Mouse (Mus musculus): ENCODE results near the gene 1700001C19Rik. TPM values are rescaled to one million over a fixed set of nuclear protein-coding genes. Genes with fewer than 3 reads are reported as not detected.

Gene 1700001C19Rik
- total RNA-seq, 2 experiments from 2014 or later = not detected

DNA sequence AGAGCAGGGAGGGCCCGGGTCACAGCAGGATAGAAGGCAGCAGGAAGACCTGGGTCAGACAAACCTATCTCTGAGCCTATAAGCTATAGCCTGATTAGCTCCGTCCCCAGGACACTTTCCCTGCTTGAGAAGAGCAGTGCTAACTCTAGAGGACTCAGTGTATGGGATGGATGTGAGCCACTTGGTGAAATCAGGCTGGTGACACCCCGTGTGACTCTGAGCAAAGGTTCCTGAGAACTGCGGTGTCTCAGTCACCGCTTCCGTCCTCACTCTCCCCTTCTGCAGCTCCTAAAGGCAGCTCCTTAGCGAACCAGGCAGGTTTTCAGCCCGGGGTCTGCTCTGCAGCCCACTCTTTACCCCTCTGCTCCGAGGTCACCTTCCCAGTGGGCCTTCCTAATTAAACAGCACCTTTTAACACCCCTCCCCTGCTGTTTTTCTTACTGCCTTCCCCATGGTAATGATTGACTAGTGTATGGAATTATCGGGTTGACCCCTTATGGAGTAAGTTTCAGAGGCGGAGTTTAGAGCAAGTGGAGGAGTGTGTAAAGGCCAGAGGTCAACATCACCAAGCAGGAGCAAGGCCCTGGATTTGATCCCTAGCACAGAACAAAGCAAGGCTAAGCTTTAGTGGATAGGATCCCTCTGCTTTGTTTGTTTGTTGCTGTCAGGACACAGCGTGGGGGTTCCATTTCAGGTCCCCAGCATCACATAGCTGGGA lies 27.2 kb upstream of the 1700001C19Rik start:
- no peak for DNase-seq (ENCODE audit: low spot score)
- intact Hi-C loops (cut with DNase I) = no loop called here

DNA sequence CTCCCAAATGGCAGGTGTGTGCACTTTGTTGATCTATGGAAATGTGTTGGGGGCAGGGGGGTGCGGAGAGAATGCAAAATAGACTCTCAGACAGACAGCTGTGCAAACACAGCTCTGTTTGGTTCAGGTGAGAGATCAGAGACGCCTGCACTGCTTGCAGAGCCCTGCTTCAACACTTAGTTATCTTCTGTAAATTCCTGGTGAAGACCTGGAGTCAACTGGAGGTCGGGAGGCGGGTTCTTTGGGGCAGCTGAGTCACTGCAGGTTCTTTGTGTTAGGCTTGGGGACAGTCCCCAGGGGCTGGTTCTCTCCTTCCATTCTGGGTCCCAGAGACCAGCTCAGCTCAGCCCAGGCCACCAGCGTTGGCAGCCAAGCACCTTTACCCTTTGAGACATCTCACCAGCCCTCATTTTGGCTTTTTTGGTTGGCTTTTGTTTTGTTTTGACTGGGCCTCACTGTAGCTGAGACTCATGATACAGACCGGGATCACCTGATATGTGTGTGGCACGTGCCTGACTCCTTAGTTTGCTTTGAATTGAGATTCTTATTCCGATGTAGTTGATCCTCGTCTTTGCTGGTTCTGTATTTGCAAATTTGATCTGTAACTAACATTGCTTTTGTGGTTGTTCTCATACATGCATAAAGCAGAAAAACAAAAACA lies 25.7 kb upstream of the 1700001C19Rik start:
- intact Hi-C loops (cut with DNase I) = no loop called here
- no peak for DNase-seq (ENCODE audit: low spot score)

DNA sequence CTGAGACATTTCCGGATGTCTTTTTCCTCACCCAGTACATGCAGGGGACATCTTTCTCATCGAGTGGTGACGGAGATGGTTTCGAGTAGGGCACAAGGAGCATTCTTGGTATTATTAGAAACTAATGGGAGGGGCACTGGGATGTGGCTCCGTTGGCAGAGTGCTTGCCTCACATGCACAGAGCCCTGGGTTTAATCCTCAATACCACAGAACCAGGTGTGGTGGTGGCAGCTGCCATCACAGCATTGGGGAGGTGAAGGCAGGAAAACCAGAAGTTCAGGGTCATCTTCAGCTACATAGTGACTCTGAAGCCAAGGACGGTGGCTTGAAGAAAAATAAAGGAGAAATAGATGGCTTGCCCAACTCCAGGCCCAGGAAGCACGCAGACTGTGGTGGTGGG lies 25.0 kb upstream of the 1700001C19Rik start:
- DNase-seq (ENCODE audit: low spot score) = no peak
- intact Hi-C loops (cut with DNase I) = no loop called here

DNA sequence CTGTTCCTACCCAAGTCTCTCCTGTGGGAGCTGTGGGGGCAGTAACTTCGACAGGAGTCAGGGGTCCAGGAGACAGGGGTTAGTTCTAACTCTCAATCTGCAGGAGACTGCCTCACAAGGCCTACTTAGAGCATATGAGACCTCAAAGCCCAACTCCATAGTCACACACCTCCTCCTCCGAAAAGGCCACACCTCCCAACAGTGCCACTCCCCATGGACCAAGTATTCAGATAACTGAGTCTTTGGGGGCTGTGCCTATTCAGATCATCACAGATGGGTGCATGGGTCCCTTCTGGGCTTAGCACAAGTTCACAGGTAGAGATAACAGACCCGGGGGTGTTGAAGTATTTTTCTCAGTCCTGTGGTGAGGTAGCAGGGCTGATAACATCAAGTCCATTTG lies 24.5 kb upstream of the 1700001C19Rik start:
- no peak for DNase-seq (ENCODE audit: low spot score)
- intact Hi-C loops (cut with DNase I) = no loop called here

DNA sequence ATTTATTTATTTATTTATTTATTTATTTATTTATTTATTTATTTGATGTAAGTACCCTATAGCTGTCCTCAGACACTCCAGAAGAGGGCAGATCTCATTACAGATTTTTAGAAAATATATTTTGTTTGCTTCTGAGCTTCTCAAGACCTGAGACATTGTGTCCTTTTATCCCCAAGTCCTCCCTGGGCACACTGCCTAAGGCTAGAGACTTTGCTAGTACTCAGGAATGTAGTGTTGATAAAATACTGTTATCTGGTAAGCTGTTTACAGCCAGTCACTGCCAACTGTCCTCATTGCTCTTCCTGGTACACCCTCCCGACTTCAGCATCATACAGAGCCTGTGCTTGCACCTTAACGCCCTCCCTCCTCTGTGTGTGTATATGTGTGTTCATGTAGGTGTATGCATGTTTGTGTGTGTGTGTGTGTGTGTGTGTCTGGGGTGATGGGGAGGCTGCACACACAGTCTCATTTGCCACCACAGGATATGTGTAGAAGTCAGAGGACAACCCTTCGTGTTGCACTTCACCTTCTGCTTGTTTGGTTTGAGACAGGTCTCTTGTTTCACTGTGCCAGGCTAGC lies 22.3 kb upstream of the 1700001C19Rik start:
- intact Hi-C loops (cut with DNase I) = no loop called here
- DNase-seq (ENCODE audit: low spot score) = no peak

DNA sequence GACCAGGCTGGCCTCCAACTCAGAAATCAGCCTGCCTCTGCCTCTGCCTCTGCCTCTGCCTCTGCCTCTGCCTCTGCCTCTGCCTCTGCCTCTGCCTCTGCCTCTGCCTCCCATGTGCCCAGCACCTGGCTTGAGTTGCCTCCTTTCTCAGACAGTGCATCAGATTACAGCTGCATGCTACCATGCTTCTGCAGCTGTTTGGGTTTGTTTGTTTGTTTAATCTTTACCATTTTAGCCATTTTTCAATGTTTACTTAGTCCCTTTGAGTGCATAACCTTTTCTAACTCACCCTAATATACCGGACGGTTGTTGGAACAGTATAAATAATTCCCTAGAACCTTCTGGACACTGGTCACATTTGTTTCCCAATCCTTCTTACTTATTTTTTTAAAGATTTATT lies 21.8 kb upstream of the 1700001C19Rik start:
- intact Hi-C loops (cut with DNase I) = no loop called here
- no peak for DNase-seq (ENCODE audit: low spot score)

DNA sequence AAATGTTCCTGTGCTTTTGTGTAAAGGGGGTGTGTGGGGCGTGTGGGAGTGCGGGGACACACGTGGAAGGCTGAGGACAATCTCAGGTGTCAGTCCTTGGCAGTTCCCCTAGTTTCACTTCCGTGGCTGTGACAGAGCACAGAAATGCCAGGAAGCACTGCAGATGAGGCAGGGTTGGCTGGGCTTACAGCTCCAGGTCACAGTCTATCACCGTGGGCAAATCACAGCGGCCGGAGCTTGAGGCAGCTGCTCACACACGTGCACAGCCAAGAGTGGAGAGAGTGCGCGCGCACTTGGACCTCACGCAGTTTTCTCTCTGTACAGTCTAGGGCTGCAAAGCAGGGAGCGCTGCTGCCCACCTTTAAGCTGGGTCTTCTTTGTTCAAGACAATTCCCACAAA lies 21.1 kb upstream of the 1700001C19Rik start:
- intact Hi-C loops (cut with DNase I) = no loop called here
- DNase-seq (ENCODE audit: low spot score) = no peak

DNA sequence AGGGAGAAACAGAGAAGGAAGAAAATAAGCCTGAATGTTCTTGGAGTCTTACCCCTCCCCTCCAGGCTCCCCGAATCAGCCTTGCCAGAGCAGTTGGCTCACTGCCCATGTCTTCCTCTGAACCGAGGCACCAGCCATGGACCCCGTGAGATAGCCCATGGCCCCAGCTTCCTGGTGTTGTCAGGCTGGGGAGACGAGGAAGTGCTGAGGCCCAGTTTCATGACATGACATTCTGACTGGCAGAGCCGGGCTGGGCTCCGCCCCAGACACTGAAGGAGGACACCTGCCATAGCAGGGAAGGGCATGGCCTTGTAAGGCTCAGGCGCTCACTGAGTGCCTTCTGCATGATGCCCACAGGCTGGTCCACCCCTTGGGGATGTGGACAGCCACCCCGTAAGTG lies 17.5 kb upstream of the 1700001C19Rik start:
- intact Hi-C loops (cut with DNase I) = no loop called here
- no peak for DNase-seq (ENCODE audit: low spot score)

DNA sequence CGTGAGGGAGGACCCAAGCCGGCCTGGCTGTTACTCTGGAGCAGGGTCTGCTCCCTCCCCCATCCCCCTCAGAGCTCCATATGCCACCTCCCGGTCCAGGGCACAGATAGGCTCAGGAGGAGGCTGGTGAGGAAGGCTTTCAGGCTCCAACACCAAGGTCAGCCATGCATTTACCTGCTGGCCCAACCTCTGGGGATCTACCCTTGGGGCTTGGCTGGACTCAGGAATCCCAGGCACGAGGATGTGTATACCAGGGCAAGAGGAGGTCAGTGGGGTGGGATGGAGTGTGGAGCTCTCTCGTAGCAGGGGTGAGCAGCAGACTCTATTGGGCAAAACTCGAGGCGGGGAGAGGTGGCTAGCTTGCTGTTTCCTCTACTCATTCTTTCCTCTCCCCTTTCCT lies 15.7 kb upstream of the 1700001C19Rik start:
- intact Hi-C loops (cut with DNase I) = no loop called here
- no peak for DNase-seq (ENCODE audit: low spot score)

DNA sequence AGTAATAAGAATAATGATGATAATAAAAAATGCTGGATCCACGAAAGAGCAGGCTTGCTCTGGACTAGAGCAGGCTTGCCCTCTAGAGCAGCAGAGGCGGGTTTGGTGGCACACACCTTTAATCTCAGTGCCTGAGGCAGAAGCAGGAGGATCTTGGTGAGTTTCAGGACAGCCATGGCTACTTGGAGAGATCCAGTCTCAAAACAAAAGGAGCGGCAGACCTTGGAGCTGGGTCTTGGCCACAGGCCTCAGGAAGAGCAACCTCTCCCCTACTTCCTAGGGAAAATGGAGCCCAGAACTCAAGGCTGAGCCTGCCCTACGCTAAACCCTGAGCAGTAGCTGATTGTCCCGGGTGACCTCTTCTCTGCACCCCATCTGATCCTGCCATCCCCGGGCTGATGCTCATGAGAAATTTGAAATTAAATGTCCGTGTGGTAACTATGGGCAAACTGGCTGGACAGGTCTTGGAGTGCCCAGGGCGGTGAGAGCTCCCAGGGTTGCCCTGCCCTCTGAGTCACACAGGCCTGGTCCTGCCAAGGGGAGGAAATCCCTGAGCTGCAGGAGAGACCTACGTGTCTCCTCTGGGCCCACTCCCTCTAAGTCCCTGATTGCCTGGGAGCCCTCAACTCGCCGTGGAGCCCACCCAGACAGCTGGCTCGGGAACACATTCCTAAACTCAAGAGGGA lies 13.8 kb upstream of the 1700001C19Rik start:
- intact Hi-C loops (cut with DNase I) = no loop called here
- no peak for DNase-seq (ENCODE audit: low spot score)

DNA sequence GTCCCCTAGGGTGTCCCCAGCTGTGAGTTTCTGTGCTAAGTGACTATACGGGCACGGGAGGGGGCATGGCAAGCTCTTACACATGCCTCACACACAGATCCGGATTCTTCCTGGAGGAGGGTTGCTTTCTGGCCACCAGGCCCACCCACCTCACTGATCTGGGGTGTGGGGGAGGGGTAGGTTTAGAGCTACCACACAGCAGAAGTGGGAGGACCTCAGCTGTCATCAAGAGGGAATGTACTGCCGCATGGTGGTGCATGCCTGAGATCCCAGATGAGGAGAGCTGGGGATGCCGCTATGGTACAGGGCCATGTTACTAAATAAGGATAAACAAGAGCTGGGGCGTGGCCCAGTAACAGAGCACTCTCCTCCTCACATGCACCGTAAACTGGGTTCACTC lies 13.1 kb upstream of the 1700001C19Rik start:
- DNase-seq (ENCODE audit: low spot score) = no peak
- intact Hi-C loops (cut with DNase I) = no loop called here

DNA sequence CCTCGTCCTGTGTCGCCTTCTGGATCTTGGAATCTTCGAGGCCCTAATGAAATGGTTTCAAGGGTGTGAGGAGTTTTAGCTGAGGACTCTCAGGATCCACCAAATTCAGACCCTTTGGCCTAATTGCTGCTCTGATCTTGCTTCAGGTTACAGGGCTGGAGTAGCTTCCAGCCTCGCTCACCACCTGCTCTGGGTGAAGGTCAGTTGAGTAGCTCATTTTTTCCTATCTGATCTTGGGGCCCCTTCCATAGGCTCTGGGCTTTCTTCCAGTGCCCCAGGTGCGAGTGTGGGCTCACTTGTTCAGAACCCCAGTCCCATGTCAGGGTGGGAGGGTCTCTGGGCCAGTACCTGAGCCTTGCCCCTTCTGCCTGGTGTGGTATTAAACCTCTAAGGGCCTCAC lies 12.3 kb upstream of the 1700001C19Rik start:
- intact Hi-C loops (cut with DNase I) = no loop called here
- DNase-seq (ENCODE audit: low spot score) = no peak

DNA sequence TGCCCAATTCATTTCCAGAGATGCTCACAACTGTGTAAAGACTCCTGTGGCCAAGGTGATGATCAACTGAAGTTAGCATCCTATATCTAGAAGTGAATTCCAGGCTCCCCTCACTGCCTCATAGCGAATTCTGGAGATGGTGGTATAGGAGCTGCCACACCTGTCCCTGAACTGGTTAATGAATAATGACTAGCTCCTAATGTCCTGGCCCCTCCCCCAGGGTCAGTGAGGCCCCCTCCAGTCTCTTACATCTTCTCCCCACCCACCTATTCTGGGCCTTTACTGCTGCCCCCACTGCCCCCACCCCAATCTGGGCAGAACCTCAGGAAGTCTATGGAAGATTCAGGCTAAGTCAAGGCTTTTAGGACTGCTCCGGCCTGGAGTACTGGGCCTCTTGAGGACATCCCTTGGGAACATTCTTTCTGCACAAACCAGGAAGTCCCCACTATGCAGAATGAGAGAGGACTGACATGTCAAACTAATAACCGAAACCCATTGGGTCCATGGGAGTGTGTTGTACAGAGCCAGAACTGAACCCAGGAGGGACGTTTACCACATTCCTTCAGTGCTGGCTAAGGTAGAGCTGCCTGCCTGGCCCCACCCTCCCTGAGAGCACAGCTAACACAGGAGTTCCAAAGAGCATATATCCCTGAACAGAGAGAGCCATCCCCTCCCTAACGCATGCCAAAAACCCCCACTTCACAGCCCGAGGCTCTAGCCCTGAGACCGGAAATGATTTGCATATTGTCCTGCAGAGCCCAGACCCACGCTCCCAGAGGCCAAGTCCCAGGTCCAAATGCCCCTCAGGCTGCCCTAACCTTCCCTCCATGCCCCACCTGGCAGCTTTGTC lies 11.6 kb upstream of the 1700001C19Rik start:
- intact Hi-C loops (cut with DNase I) = no loop called here
- DNase-seq (ENCODE audit: low spot score) = no peak

DNA sequence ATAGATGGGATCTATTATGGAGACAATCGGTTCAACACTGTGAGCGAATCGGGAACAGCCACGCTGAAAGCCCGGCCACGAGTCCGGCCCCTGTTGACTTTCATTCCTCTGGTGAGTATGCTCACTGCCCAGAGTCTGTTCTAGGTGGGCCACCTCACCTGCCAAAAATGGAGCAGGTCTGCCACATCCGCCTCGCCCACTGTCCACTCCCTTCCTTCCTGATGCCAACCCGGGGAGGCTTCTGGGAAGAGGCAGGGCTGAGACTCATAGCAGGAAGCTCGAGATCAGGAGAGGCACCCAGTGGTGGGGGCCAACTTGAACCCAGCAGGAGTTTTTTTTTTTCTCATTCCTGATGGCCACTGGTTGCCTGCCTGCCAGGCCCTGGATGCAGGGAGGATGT lies 9.4 kb upstream of the 1700001C19Rik start:
- DNase-seq (ENCODE audit: low spot score) = no peak
- intact Hi-C loops (cut with DNase I) = no loop called here

DNA sequence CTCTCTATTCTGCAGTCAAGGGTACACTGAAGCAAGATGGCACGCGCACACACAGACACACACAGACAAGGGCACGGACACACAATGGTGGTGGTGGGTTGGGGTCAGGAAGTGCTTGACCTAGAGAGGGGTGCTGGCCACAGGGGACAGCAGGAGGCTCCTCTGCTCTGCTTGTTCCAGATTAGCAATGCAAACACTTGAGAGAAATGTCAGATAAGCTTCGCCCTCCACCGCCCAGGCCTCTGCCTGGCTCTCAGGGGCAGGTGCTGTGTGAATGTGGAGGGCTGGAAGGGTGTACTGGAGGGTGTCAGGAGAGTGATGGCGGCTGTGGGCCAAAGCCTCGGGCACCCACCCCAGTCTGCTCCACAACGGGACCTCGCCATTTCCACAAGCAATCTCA lies 8.8 kb upstream of the 1700001C19Rik start:
- intact Hi-C loops (cut with DNase I) = no loop called here
- no peak for DNase-seq (ENCODE audit: low spot score)

DNA sequence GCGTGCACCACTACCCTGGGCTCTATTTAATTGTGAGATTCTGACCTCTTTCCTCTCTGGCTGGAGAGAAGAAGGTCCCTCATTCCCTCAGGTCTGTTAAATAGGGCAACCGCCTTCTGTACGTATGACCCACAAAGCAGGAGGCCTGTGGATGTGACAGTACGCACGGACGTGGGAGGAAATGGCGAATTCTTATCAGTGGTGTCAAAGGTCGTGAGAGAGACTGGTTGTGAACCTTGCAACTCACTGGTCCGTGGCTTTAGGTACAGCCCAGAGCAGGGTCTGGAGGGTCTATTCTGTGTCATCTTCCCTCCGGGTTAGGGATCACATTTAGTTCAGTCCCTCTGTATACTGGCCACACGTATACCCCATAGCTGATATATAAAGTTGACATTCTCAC lies 8.3 kb upstream of the 1700001C19Rik start:
- no peak for DNase-seq (ENCODE audit: low spot score)
- intact Hi-C loops (cut with DNase I) = no loop called here

DNA sequence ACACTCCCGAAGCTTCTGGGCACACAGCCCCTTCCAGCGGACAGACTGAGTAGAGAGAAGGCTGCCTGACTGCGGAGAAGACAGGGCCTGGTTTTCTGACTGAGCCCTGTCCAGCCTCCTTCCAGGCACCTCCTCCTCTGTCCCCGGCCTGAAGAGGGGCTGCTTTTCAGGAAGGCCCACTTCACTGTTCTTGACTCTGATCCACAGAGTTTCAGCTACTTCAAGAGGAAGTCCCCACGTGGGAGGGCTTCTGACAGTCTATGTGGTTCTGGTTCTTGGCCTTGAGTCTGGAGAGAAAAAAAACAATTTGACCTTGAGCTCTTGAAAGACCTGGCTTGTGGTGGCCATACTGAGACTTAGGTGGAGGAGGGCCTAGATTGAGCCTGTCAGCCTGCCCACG lies 6.9 kb upstream of the 1700001C19Rik start:
- intact Hi-C loops (cut with DNase I) = no loop called here
- no peak for DNase-seq (ENCODE audit: low spot score)

DNA sequence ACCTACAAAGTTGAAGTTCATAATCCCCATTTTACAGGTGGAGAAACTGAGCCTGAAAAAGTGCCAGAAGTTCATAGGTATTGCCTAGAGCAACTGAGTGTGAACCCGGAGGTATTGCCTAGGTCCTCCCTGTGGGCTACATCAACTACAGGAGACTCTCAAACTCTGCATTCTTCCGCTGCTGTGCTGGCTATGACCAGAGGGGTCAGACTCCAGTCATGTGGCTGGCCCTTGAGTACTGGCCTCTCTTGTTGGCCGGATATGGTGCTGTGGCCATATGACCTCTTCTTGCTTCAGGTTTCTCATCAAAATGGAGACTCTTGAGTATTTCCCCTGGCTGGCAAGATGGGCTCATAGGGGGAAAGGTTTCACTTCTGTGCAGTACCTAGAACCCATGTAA lies 5.1 kb upstream of the 1700001C19Rik start:
- intact Hi-C loops (cut with DNase I) = no loop called here
- no peak for DNase-seq (ENCODE audit: low spot score)

DNA sequence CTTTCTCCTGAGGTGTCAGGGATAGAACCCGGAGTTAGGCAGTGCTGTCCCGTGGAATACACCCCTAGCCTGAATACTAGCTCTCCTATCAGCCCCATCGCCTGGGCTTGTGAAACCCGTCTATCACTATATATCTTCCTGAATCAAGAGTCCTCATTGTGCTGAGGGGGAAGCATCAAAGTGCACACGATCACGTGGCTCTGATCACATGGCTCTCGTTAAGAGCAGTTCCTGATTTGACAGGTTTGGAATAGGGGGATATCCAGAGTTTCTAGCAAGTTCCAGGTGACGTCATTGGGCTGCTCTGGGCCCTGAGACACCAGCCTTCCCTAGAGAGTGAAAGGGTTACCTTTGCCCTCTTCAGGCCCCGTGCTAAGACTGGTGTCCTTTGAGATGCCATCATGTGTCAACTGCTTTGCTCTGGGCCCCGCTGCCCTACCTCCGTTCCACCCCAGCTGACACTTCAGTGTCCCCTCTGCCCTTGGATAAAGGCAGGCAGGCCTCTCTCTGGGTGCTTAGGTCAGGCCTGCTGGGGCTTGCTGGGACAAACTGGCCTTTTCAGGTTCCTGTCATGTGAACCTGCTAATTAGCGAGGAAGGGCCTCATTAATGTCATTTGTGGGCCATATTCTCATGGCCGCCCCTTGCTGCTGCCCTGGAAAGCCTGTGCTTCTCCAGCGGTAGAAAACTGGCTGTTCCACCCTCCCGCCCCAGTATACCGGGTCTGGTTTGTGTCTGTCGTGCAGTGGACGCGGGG lies 4.3 kb upstream of the 1700001C19Rik start:
- no peak for DNase-seq (ENCODE audit: low spot score)
- intact Hi-C loops (cut with DNase I) = no loop called here
